Mouse (Mus musculus) C2C12 (cell line): ENCODE results near the gene Sppl3.

Experiments used
- CEBPB ChIP-seq: IDR thresholded peaks from one replicate; pipeline ENCODE4 v1.6.1; 2011; ENCODE audit warnings: low read depth, mild to moderate bottlenecking, control low read depth, moderate library complexity
- CTCF ChIP-seq: IDR thresholded peaks from one replicate; pipeline ENCODE4 v1.5.1; 2011; ENCODE audit not compliant: control insufficient read depth, insufficient read depth, insufficient read length

DNA sequence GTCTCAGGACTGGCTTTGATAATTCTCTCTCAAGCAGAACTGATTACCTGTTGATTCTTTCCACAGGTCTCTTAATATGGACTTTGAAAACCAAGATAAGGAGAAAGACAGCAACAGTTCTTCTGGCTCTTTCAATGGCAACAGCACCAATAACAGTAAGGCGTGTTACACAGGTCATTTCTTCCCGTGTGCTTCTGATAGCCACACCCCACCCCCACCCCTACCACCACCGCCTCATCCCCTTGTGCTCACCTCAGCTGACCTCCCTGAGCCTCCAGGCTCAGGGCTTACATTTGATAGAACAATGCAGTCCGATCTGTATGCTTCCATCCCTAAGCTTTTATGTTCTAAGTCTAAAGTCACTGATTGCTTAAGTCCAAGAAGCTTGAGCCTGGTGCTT is 63.8 kb downstream of the Sppl3 start:
- no peak for TF ChIP-seq CEBPB
- no peak for TF ChIP-seq CTCF
